Mouse (Mus musculus): ENCODE measurements around the gene Pafah2.

GRCm38 (mm10) chr4:134432686-134433360, 36.7 kb downstream of the Pafah2 start:
- no peak for TF ChIP-seq CTCF (IDR thresholded peaks at IDR 0.05; ENCODE audit: extremely low read depth, insufficient read depth, insufficient read length, insufficient replicate concordance)
- no peak for TF ChIP-seq POLR2A (IDR thresholded peaks at IDR 0.05; ENCODE audit: low read depth, low read length)

All from spleen, adult 2 months (tissue).